Mouse (Mus musculus): ENCODE results near the gene Ache. TPM values are rescaled to one million over a fixed set of nuclear protein-coding genes. Genes with fewer than 3 reads are reported as not detected.

Ache gene
- polyA plus RNA-seq, 1 experiment from 2014 or later, result 5.9 TPM

DNA sequence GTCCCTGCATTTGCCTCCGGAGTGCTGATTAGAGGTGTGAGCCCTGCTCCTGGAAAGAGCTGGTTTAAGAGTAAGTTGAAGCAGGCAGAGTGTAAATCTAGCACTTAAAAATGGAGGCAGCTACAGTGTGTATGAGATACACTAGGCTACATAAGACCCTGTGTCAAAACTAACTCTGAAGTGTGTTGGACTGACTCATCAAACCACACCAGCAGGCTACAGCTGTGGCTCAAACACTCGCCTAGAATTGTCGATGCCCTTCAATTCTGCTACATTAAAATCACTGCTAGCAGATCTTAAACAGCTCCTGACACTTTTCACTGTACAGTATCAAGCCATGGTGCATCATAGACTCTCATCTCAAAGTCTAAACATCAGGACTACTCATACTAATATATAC, 16.8 kb downstream of the Ache start:
- H3K4me3 ChIP-seq, result no peak overlapping the region; the same call in 1 of the 2 replicates
- H3K4me1 ChIP-seq (replicated peaks), result peaks cover 32% of the 10 kb centered on the region
- 87% methylated on average over 3 of the region's 3 CpGs for WGBS
- H3K36me3 ChIP-seq, result peaks cover 77% of the 10 kb centered on the region
- no peak for DNase-seq (ENCODE audit: low spot score)
- H3K27ac ChIP-seq, result no peak overlapping the region
- no peaks in the 10 kb centered on the region for H3K27me3 ChIP-seq (ENCODE audit: insufficient read depth, poor library complexity, severe bottlenecking)
- H3K9me3 ChIP-seq, result peaks cover 8% of the 10 kb centered on the region; the same call in 1 of the 2 replicates

- Histone ChIP-seq H3K27me3 (ENCODE audit: insufficient read depth, poor library complexity, severe bottlenecking) (no peaks in the 10 kb centered on the region), H3K9me3 (peaks cover 8% of the 10 kb centered on the region; the same call in 1 of the 2 replicates), H3K4me1 (replicated peaks) (peaks cover 32% of the 10 kb centered on the region), H3K36me3 (peaks cover 77% of the 10 kb centered on the region), H3K27ac (no peak overlapping the region), H3K4me3 (peak overlapping the region; percentile 92)
- DNase-seq (ENCODE audit: low spot score), result no peak
- WGBS, result 65% methylated on average over 4 of the region's 4 CpGs
Observed at GRCm38 (mm10) chr5:137304816-137305215, 17.5 kb downstream of the Ache start.

GRCm38 (mm10) chr5:137305822-137306221, 18.5 kb downstream of the Ache start:
- Histone ChIP-seq H3K9me3 (peaks cover 8% of the 10 kb centered on the region; the same call in 1 of the 2 replicates), H3K4me1 (replicated peaks) (peaks cover 32% of the 10 kb centered on the region), H3K4me3 (peak overlapping the region; percentile 92), H3K27me3 (ENCODE audit: insufficient read depth, poor library complexity, severe bottlenecking) (no peaks in the 10 kb centered on the region), H3K27ac (peak overlapping the region; percentile 98; the same call in 1 of the 2 replicates), H3K36me3 (peaks cover 77% of the 10 kb centered on the region)
- whole genome bisulfite sequencing, result 77% methylated on average over 3 of the region's 3 CpGs
- no peak for DNase-seq (ENCODE audit: low spot score)

DNA sequence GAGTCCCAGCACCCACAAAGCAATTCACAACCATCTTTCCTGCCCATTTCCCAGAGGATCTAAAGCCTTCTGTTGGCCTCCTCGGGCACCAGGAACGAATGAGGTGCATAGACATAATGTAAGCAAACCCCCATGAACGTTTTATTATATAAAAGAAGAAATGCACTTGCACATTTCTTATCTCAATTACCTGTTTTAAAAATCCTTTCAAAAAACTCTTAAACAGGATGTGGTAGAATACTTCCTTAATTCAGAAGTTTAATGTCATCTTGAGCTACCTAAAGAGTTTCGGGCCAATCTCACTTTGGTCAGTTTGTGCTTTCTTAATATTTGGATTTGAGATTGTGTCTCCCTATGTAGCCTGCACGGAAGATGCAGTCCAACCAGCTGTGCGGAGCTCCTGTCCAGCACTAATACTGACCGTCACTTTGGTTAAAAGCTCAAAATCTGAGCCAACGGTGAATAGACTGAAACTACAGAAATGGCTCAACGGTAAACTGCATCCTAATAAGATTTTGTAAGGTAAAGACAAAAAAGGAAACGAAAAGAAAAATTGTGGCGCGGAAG, 19.2 kb downstream of the Ache start:
- H3K27ac ChIP-seq, result peak overlapping the region; percentile 98
- DNase-seq (ENCODE audit: low spot score), result no peak
- H3K9me3 ChIP-seq, result peaks cover 8% of the 10 kb centered on the region; the same call in 1 of the 2 replicates
- peaks cover 32% of the 10 kb centered on the region for H3K4me1 ChIP-seq (replicated peaks)
- H3K4me3 ChIP-seq, result peak overlapping the region; percentile 92
- 17% methylated on average over 12 of the region's 12 CpGs for WGBS
- H3K36me3 ChIP-seq, result peaks cover 77% of the 10 kb centered on the region
- no peaks in the 10 kb centered on the region for H3K27me3 ChIP-seq (ENCODE audit: insufficient read depth, poor library complexity, severe bottlenecking)

DNA sequence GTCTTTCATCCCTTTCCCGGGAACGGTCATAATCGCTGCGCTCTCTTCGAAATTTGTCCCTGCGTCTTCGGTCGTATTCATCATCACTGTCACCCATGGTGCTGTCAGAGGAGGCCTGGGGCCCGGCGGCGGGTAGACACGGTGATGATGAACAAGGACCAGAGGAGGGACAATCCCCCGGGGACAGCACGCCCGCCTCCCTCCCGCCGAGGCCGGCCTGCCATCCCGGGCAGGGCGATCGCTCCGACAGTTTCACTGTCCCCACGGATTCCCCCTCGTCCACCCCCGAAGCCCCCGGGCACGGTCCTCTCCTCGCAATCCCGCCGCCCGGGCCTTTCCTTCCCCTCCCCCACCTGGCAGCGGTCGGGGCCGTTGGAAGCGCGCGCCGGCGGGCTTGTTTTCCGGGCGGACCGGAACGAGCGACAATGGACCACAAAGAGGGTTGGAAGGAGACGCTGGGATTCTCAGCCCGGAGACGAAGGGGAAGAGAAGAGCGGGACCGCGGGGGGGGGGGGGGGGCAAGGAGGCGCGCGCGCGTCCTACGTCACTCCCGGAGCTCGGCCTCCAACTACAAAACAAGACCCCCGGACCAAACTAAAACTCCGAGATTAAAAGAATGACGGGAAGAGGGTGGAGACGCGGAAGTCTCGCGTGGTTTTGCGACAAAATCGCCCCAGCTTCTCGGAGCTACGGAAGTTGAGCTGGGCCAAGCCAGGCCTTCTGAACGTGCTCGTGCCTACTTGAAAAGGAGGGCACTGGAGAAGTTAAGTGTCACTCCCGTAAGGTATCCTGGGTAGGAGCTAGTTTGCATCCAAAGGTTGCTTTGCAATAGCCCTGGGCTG, 20.0 kb downstream of the Ache start, which contains the start of gene Srrt:
Srrt (minus strand) TSS at position 604 of the 842 bp plus-strand sequence.
- under 1% methylated on average over 72 of the region's 72 CpGs for WGBS

DNA sequence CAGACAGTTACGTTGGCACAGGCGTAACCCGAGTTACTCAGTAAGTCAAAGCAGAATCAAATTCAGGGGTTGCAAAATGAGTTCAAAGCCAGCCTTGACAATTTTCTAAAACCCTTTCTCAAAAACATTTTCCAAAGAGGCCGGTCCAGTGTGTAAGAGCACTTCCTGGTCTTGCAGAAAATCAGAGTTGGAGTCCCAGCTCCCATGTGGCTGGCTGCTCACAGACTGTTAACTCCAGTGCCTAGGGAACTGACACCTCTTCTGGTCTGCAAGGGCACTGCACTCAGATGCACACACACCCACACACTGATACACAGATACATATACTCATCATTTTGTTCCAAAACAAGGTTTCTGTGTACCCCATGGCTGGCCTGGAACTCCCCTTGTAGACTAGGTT, 21.0 kb downstream of the Ache start:
- Histone ChIP-seq H3K27me3 (ENCODE audit: insufficient read depth, poor library complexity, severe bottlenecking) (no peaks in the 10 kb centered on the region), H3K4me1 (replicated peaks) (peaks cover 50% of the 10 kb centered on the region), H3K4me3 (peak overlapping the region; percentile 92), H3K27ac (peak overlapping the region; percentile 98), H3K9me3 (peaks cover 8% of the 10 kb centered on the region; the same call in 1 of the 2 replicates), H3K36me3 (peaks cover 69% of the 10 kb centered on the region)
- WGBS, result 95% methylated on average over 4 of the region's 4 CpGs
- DNase-seq (ENCODE audit: low spot score), result no peak

More for the DNA sequence above, 20.0 kb downstream of the Ache start, which contains the start of gene Srrt:
- peaks cover 8% of the 10 kb centered on the region; the same call in 1 of the 2 replicates for H3K9me3 ChIP-seq
- peaks cover 77% of the 10 kb centered on the region for H3K36me3 ChIP-seq
- peak within 1 kb of the TSS; percentile 98 for H3K27ac ChIP-seq
- H3K4me3 ChIP-seq, result peak within 1 kb of the TSS; percentile 92
- DNase-seq (ENCODE audit: low spot score), result peak; percentile 94
- H3K27me3 ChIP-seq (ENCODE audit: insufficient read depth, poor library complexity, severe bottlenecking), result no peaks in the 10 kb centered on the region
- H3K4me1 ChIP-seq (replicated peaks), result peaks cover 39% of the 10 kb centered on the region

- DNase-seq (ENCODE audit: low spot score), result no peak
- peak overlapping the region; percentile 71 for H3K4me3 ChIP-seq
- H3K27me3 ChIP-seq (ENCODE audit: insufficient read depth, poor library complexity, severe bottlenecking), result no peaks in the 10 kb centered on the region
- WGBS, result 2% methylated on average over 22 of the region's 22 CpGs
- peaks cover 42% of the 10 kb centered on the region for H3K4me1 ChIP-seq (replicated peaks)
- peak overlapping the region; percentile 93 for H3K27ac ChIP-seq
- H3K36me3 ChIP-seq, result peaks cover 61% of the 10 kb centered on the region
- peaks cover 5% of the 10 kb centered on the region; the same call in 1 of the 2 replicates for H3K9me3 ChIP-seq
Observed at GRCm38 (mm10) chr5:137313466-137314192, 26.3 kb downstream of the Ache start.

DNA sequence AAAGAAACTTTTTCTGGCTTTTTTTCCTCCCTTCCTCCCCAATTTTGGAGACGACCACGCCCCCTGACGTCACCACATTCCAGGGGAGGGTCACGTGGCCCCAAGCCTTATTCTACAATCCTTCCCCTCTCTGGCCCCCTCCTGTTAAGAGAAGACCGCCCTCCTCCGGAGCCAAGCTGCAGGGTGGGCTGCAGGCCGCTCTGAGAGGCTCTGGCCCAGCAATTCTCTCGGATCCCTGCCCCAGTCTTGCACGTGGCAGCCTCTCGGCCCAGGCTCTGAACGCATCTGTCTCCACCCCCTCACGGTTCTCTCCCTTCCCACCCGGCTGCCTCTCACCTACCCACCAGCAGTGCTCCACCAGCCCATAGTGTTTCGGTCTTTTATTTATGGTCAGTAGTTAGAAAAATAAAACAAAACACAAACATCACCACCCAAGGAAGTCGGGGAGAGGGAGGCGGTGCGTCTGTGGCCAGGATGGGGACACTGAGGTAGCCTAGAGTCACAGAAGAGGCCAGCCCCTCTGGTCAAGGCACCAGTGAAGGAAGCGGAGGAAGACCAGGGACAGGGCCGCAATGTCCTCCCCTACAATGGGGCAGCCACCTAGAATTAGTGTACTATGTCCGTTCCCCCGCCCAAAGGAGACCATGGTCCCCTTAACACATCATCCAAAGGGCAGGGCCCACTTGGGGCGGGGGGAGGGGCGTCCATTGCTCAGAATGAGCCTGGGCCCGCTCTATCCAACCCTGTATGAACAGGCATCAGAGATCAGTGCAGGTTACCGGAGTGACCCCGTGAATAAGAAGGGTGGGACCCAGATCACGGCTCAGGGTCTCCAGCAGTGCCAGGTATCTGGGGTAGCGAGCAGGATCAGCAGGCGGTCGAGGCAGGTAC, 27.1 kb downstream of the Ache start, which contains the start of gene Trip6:
Trip6 (minus strand) TSS at position 212 of the 891 bp plus-strand sequence.
- DNase-seq (ENCODE audit: low spot score), result peak; percentile 91
- 16% methylated on average over 30 of the region's 30 CpGs for WGBS
- Histone ChIP-seq H3K9me3 (no peaks in the 10 kb centered on the region), H3K27ac (peak within 1 kb of the TSS; percentile 93), H3K36me3 (peaks cover 58% of the 10 kb centered on the region), H3K4me1 (replicated peaks) (peaks cover 42% of the 10 kb centered on the region), H3K27me3 (ENCODE audit: insufficient read depth, poor library complexity, severe bottlenecking) (no peaks in the 10 kb centered on the region), H3K4me3 (peak within 1 kb of the TSS; percentile 71)

GRCm38 (mm10) chr5:137315084-137315903, 28.0 kb downstream of the Ache start:
- 35% methylated on average over 30 of the region's 30 CpGs for WGBS
- Histone ChIP-seq H3K4me3 (peak overlapping the region; percentile 71), H3K27ac (peak overlapping the region; percentile 93), H3K27me3 (ENCODE audit: insufficient read depth, poor library complexity, severe bottlenecking) (no peaks in the 10 kb centered on the region), H3K9me3 (no peaks in the 10 kb centered on the region), H3K36me3 (peaks cover 58% of the 10 kb centered on the region), H3K4me1 (replicated peaks) (peaks cover 42% of the 10 kb centered on the region)
- DNase-seq (ENCODE audit: low spot score), result peak; percentile 51

- H3K27ac ChIP-seq, result no peak overlapping the region
- no peaks in the 10 kb centered on the region for H3K9me3 ChIP-seq
- H3K36me3 ChIP-seq, result peaks cover 57% of the 10 kb centered on the region
- H3K27me3 ChIP-seq (ENCODE audit: insufficient read depth, poor library complexity, severe bottlenecking), result no peaks in the 10 kb centered on the region
- WGBS, result 90% methylated on average over 8 of the region's 8 CpGs
- H3K4me1 ChIP-seq (replicated peaks), result peaks cover 34% of the 10 kb centered on the region
- H3K4me3 ChIP-seq, result no peak overlapping the region
- DNase-seq (ENCODE audit: low spot score), result no peak
Observed at GRCm38 (mm10) chr5:137317361-137317760, 30.0 kb downstream of the Ache start.

DNA sequence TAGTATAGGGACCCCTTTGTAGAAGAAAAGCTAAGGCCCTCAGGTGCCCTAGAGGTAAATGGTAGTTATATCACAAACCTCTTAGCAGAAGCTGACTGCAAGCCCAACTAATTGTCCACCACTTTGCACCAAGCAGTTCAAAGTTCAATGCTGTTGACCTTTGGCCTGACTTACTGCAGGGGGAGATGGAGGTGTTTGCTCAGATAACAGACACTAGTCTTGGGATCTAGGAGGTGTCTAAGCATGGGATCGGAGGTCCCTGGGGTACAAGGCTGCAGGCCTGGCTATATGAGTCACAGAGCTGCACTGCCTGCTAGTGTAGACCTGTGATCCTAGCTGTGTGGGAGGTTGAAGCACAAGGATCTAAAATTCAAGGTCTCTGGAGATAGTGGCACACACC, 31.3 kb downstream of the Ache start:
- H3K27me3 ChIP-seq (ENCODE audit: insufficient read depth, poor library complexity, severe bottlenecking), result no peaks in the 10 kb centered on the region
- WGBS, result 85% methylated on average over 1 of the region's 1 CpGs
- H3K36me3 ChIP-seq, result peaks cover 65% of the 10 kb centered on the region
- no peak overlapping the region for H3K4me3 ChIP-seq
- peaks cover 22% of the 10 kb centered on the region for H3K4me1 ChIP-seq (replicated peaks)
- no peaks in the 10 kb centered on the region for H3K9me3 ChIP-seq
- H3K27ac ChIP-seq, result no peak overlapping the region
- no peak for DNase-seq (ENCODE audit: low spot score)
